Mouse (Mus musculus) embryonic facial prominence, embryonic 10.5 days (tissue): Measurements from ENCODE around the gene Kdm6b. TPM values are rescaled to one million over a fixed set of nuclear protein-coding genes. Genes with fewer than 3 reads are reported as not detected.
A peak's percentile ranks its signal among the peaks of the same experiment; 100 is the strongest.

Source experiments
- DNase-seq: peaks from one replicate; pipeline ENCODE4 v3.0.0-alpha.2; 2017; ENCODE audit warnings: low spot score
- H3K27ac ChIP-seq: fragments of 300-500 bp; sonication (generic); replicated peaks from 2 replicates; pipeline ENCODE4 v1.5.1; 2016; ENCODE audit warnings: mild to moderate bottlenecking
- H3K27me3 ChIP-seq: fragments of 300-500 bp; sonication (generic); replicated peaks from 2 replicates; pipeline ENCODE4 v1.6.1; 2016; ENCODE audit warnings: low read depth, mild to moderate bottlenecking; ENCODE audit not compliant: poor library complexity, severe bottlenecking
- H3K36me3 ChIP-seq: fragments of 300-500 bp; sonication (generic); replicated peaks from 2 replicates; pipeline ENCODE4 v1.6.1; 2016; ENCODE audit warnings: mild to moderate bottlenecking, moderate library complexity
- H3K4me1 ChIP-seq: fragments of 300-500 bp; sonication (generic); 2 replicates; pipeline ENCODE4 v1.6.1; 2016
- H3K4me3 ChIP-seq: fragments of 300-500 bp; sonication (generic); 2 replicates; pipeline ENCODE4 v1.5.1; 2016; ENCODE audit warnings: mild to moderate bottlenecking, moderate library complexity
- H3K9me3 ChIP-seq: fragments of 300-500 bp; sonication (generic); 2 replicates; pipeline ENCODE4 v1.6.1; 2016; ENCODE audit warnings: mild to moderate bottlenecking
- WGBS: fragments of 180-500 bp; shearing (Covaris S2); methylation state at CpG from one replicate; pipeline ENCODE4 v1.1.7; 2016; 5-methylcytosine and 5-hydroxymethylcytosine counted together
- polyA plus RNA-seq: library from polyadenylated mRNA; unstranded; fragments of >200 nt; fragmentation: Nextera tagmentation; extraction: Ambion mirVana; gene quantifications from 2 replicates; pipeline ENCODE4 v1.2.1, GENCODE M21; 2016

Kdm6b gene
- polyA plus RNA-seq, 1 experiment from 2014 or later: 39.9 TPM

DNA sequence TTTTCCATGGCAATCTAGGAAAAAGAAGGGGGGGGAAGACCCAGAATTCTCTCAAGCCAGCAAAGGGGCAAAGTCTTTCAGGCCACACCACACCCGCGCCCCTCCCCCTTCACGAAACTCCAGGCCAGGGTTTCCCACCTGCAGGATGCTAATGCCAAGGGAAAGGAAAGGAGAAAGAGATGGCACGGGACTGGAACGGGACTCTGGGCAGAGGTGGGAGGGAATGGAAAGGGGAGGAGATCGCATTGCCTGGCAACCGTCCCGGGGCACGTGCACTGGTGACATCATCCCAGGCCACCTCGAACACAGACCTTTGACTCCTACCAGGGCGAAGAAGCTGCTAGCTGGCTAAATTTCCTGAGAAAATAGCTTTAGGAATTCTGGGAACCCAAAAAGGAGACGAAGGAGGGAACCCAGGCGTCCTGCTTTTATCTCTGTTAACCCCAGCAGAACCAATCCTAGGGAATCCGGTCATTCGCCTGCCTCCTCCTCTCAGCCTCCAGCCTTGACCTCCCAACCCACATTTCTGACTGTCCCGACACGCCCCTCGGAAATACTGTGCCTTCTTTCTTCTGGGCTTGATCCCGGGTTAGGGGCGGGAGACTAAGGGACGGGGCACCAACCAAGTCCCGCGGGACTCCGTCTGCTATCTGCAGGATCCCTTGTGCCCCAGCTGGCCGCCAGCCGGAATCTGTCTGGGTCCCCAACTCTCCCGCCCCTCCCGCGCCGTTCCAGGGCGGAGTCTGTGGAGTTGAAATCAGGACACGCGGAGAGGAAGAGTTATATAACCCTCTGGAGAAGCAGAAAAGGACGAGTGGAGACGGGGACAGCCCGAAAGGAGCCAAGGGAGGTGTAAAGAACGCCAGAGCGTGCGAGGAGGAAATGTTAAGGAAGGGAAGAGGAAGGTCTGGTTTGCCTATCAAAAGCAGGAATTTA lies 4.2 kb upstream of the Kdm6b start:
- Histone ChIP-seq H3K27me3 (peaks cover 24% of the 10 kb centered on the region), H3K36me3 (peaks cover 14% of the 10 kb centered on the region), H3K9me3 (no peaks in the 10 kb centered on the region), H3K4me1 (peaks cover 90% of the 10 kb centered on the region), H3K27ac (peak overlapping the region; percentile 99), H3K4me3 (peak overlapping the region; percentile 93)
- DNase-seq: peak; percentile 97
- WGBS: under 1% methylated on average over 39 of the region's 39 CpGs

DNA sequence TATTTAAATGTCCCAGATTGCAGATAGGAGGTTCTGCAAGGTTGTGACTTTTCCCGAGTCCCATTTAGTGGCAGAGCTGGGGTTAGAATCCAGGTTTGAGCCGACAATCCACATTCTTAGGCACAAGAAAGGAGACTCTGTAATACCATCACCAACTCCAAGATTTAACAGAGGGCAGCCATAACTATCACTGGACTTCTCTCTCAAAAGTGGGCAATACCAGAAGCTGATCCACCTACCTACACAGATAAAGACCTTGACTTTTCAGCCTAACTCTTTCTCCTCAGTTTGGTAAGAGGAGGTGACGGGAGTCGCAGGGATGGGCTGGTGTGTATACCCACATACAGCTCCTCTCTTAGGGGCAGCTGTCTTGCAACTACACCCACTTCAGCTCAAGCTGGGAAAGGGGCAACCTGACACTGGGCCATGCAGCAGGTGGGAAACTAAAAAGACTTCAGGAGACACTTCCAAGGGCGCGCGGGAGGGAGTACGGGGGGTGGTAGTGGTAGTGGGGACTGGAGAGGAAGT lies 3.5 kb upstream of the Kdm6b start:
- peak overlapping the region; percentile 99 for H3K27ac ChIP-seq
- peaks cover 21% of the 10 kb centered on the region for H3K36me3 ChIP-seq
- peaks cover 17% of the 10 kb centered on the region for H3K27me3 ChIP-seq
- peak overlapping the region; percentile 93 for H3K4me3 ChIP-seq
- H3K9me3 ChIP-seq: no peaks in the 10 kb centered on the region
- peaks cover 97% of the 10 kb centered on the region for H3K4me1 ChIP-seq
- 4% methylated on average over 8 of the region's 8 CpGs for WGBS
- no peak for DNase-seq

DNA sequence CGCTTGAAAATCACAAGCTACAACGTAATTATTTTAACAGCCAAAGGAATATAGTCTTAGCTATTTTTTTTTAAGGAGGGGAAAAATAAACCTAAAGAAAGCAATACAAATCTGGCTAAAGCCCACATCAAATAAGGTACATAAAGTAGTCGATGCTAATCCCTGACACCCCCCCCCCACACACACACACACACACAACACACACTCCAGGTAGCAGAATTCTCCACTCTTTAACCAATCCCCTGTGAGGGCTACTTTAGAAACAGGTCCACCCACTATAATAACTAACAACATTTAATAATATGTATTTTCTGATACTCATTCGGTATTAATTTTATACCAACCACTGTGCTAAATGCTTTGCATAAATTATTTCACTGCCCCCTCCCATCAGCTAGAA lies 3.0 kb upstream of the Kdm6b start:
- peaks cover 12% of the 10 kb centered on the region for H3K27me3 ChIP-seq
- DNase-seq: no peak
- peaks cover 98% of the 10 kb centered on the region for H3K4me1 ChIP-seq
- H3K27ac ChIP-seq: peak overlapping the region; percentile 99
- no peaks in the 10 kb centered on the region for H3K9me3 ChIP-seq
- peaks cover 26% of the 10 kb centered on the region for H3K36me3 ChIP-seq
- peak overlapping the region; percentile 93 for H3K4me3 ChIP-seq
- under 1% methylated on average over 4 of the region's 4 CpGs for WGBS

DNA sequence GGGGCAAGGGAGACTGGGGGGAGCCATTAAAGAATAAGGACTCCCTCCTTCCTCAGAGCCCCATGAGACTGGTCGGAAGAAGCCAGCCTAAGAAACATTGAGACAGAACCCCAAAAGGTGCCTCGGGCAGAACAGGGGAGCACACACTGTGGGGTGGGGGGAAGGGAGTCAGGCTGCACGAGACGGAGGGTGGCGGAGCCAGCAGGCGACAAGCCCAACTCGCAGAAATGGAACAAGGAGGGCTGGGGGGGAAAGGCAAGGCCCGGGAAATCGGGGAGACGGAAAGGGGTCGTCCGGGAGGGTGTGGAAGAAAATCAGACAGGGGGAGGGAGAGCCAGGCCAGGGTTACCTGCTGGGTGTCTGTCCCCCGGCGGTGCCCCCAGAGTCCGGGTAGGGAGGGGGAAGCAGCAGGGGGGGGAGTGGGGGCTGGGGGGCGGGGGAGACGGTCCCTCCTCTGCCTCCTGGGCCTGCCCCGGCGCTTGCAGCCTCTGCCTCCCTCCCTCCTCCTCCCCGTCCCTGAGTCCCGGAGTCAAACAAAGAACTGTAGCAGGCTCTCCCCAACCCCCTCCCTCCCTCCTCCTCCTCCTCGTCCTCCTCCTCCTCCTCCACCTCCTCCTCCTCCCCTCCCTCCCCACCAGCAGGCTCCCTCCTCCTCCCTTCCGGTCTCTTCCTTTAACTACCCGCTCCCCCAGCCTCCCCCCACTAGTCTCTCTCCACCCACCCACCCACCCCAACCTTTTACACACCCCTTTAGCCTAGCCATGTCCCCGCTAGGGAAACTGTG lies 2.4 kb upstream of the Kdm6b start:
- H3K4me3 ChIP-seq: peak overlapping the region; percentile 93
- H3K9me3 ChIP-seq: no peaks in the 10 kb centered on the region
- peak; percentile 92 for DNase-seq
- H3K27me3 ChIP-seq: peaks cover 5% of the 10 kb centered on the region
- H3K36me3 ChIP-seq: peaks cover 26% of the 10 kb centered on the region
- peaks cover 94% of the 10 kb centered on the region for H3K4me1 ChIP-seq
- H3K27ac ChIP-seq: peak overlapping the region; percentile 99
- under 1% methylated on average over 21 of the region's 25 CpGs for WGBS

DNA sequence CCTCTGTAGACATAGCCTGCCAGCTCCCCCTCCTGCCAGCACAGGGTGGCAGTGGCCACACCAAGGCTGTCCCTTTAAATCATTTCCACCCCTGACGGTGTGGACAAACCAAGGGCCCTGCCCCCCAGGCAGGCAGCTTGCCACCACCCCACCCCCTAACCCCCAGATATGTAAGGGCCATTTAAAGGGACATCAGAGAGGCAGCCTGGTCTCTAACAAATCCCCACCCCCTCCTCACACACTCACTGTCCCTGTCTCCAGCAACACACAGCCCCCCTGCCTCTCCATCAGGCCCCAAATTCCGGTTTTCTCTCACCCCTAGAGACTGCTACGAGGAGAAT lies 1.8 kb upstream of the Kdm6b start:
- Histone ChIP-seq H3K4me1 (peaks cover 94% of the 10 kb centered on the region), H3K27ac (peak overlapping the region; percentile 99), H3K27me3 (no peaks in the 10 kb centered on the region), H3K36me3 (peaks cover 26% of the 10 kb centered on the region), H3K4me3 (peak overlapping the region; percentile 93), H3K9me3 (no peaks in the 10 kb centered on the region)
- 0% methylated on average over 3 of the region's 3 CpGs for WGBS
- DNase-seq: peak; percentile 71

DNA sequence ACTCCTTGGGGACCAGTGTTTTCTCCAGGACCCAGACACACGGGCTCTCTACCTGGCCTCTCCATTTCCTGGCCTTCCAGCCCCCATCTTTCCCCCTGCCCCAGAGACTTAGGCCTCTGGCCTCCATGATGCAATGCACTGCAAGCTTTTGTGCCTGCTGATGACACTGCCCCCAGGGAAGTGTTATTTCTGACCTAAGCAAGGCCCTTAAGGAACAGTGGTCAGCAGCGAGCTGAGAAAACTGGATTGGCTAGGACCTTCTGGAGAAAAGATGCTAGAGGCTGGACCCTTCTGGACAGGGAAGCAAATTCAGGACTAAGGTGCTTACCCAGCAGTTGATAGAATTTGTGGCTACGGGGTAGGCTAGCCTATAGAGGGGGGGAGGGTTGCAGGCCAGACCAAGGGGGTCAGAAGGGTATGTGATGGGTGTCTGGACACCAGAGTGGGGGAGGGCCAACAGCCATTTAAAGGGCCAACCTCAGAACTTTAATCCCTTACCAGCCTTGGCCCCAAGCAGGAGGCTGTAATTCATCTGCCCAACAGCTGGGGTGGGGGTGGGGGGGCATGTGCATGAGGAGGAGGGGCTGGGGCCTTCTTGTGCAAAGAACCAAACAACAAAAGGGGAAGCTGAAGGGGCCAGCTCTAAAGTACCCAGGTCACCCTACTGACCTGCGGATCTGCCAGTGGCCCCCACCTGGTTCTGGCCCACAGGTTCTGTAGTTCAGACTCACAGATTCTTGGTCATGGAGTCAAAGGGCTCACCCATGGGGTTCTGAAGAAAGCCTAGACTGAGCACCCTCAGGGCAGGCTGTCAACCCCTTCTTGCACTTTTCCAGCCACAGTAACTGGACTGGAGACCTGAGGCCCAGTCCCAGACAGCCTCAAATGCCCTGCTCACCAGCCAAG lies 1.2 kb upstream of the Kdm6b start:
- no peaks in the 10 kb centered on the region for H3K27me3 ChIP-seq
- H3K9me3 ChIP-seq: no peaks in the 10 kb centered on the region
- peaks cover 94% of the 10 kb centered on the region for H3K4me1 ChIP-seq
- peak overlapping the region; percentile 93 for H3K4me3 ChIP-seq
- H3K27ac ChIP-seq: peak overlapping the region; percentile 99
- H3K36me3 ChIP-seq: peaks cover 26% of the 10 kb centered on the region
- WGBS: 8% methylated on average over 4 of the region's 4 CpGs
- peak; percentile 67 for DNase-seq

DNA sequence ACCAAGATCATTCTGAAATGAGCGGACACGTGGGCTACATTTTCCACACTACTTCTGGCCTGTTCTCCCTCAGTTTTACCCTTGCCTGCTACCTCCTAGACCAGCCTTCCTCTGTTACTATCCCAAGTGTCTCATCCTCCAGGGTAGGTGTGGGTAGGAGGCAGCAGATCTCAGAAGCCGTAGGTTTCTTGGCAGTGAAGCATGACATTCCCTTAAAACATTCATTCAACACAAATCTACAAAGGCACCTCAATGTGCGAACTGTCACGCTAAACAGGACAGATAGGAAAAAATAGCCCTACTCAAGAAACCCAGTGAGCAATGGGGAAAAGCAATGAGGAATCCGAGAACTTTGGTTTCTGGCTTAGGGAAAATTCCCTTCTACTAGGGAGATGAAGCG lies 927 bp downstream of the Kdm6b start:
- H3K4me3 ChIP-seq: peak overlapping the region; percentile 93
- peaks cover 34% of the 10 kb centered on the region for H3K36me3 ChIP-seq
- WGBS: 65% methylated on average over 7 of the region's 7 CpGs
- H3K27ac ChIP-seq: peak overlapping the region; percentile 99
- no peak for DNase-seq
- no peaks in the 10 kb centered on the region for H3K27me3 ChIP-seq
- no peaks in the 10 kb centered on the region for H3K9me3 ChIP-seq
- peaks cover 94% of the 10 kb centered on the region for H3K4me1 ChIP-seq

DNA sequence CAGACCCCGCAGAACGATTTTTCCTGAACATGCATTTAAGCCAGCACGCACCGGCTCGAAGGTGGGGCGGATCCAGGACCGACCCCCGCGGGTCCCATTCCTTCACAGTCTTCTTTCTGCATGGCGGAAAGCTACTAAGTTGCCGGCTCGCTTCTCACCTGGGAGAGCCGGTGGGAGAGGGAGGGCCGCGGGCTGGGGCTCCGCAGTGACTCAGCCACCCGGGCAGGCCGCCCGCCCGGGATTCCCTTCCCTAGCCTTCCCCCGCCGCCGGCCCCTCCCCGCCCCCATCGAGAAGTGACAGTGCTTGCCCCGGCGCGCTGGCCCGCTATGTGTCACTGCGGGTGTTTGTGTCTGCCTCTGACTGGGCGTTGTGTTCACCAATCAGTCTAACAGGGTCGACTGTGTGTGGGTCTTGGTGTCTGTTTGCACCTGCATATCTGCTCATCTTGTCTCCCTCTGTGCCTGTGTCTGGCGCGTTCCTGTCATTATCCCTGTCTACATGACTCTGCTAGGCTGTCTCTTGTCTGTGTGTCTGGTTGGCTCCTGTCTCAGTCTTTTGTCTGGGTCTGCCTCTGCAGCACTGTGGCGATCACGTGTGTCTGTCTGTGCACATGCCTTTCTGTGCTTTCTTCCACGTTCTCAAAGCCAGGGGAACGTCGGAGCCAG lies 1.8 kb downstream of the Kdm6b start:
- Histone ChIP-seq H3K4me3 (peak overlapping the region; percentile 93), H3K9me3 (no peaks in the 10 kb centered on the region), H3K27me3 (no peaks in the 10 kb centered on the region), H3K4me1 (peaks cover 89% of the 10 kb centered on the region), H3K27ac (peak overlapping the region; percentile 90), H3K36me3 (peaks cover 42% of the 10 kb centered on the region)
- DNase-seq: peak; percentile 74
- 1% methylated on average over 39 of the region's 39 CpGs for WGBS

DNA sequence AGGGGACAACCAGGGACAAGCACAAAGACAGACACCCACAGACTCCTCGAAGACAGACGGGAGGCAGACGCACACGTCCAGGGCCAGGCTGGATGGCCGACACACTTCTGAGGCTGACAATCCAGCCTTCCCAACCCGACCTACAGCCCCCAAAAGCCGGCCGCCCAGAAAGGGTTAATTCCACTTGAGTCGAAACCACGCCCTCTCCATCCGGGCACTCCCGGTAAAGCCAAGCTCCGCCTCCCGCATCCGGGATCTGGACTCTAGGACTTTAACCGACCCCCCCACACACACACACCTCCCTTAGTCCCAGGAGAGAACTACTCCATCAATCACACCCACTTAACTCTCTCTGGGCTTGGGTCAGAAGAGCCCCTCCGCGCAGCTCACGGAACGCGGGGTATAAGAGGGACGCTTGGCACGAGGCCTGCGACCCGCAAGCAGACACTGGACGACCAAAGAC lies 2.4 kb downstream of the Kdm6b start:
- Histone ChIP-seq H3K4me1 (peaks cover 83% of the 10 kb centered on the region), H3K36me3 (peaks cover 48% of the 10 kb centered on the region), H3K9me3 (no peaks in the 10 kb centered on the region), H3K27ac (peak overlapping the region; percentile 90), H3K4me3 (peak overlapping the region; percentile 93), H3K27me3 (no peaks in the 10 kb centered on the region)
- peak; percentile 97 for DNase-seq
- WGBS: under 1% methylated on average over 26 of the region's 26 CpGs

DNA sequence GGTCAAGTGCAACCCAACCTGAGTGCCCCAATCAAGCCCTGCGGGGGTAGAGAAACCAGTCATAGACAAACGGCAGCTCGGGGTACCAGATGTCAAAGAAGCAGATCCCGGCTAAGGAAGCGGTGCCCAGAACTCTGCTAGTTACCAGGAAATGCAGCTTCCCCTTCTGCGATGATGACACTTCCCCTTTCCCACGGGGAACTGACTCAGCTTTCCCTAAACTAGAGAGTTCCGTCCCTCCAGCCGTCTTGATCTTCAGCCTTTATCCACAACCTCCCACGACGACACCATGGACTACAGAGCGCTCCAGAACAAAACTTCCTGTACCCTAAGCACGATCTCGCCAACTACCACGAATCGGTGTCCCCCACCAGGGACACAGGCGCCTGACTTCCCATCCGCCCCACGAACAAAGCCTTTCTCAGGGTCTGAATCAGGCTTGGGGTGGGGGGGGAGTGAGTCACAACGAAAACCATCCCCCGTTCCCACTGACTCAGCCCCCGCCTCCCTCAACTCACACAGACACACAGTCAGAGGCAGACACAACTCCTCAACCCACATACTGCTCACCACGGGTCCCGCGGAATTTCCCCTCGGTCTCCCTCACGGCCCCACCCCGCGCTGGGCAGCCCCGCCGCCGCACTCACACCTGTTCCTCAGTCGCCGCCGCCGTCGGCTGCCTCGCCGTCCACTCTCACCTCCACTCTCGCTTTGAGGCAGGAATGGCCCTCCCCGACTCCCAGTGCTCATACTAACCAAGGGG lies 3.0 kb downstream of the Kdm6b start:
- Histone ChIP-seq H3K36me3 (peaks cover 54% of the 10 kb centered on the region), H3K27ac (peak overlapping the region; percentile 90), H3K9me3 (no peaks in the 10 kb centered on the region), H3K4me1 (peaks cover 78% of the 10 kb centered on the region), H3K4me3 (peak overlapping the region; percentile 93), H3K27me3 (no peaks in the 10 kb centered on the region)
- DNase-seq: no peak
- under 1% methylated on average over 41 of the region's 41 CpGs for WGBS

DNA sequence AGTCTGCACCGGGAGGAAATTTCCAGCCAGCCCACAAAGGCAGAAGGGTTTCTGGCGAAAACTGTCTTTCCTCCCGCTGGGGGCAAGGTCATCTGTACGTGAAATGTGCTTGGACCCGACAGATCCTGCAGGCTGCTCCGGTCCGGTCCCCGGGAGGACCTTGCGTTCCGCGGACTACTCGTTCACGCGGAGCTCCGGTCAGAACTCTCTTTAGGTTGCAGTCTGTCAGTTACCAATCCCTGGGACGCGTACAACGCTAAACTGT lies 3.5 kb downstream of the Kdm6b start:
- no peaks in the 10 kb centered on the region for H3K27me3 ChIP-seq
- peak overlapping the region; percentile 93 for H3K4me3 ChIP-seq
- WGBS: 0% methylated on average over 18 of the region's 18 CpGs
- H3K4me1 ChIP-seq: peaks cover 73% of the 10 kb centered on the region
- no peaks in the 10 kb centered on the region for H3K9me3 ChIP-seq
- DNase-seq: no peak
- H3K27ac ChIP-seq: peak overlapping the region; percentile 90
- peaks cover 59% of the 10 kb centered on the region for H3K36me3 ChIP-seq
